Mouse (Mus musculus): ENCODE measurements around the gene Nrf1. TPM values are rescaled to one million over a fixed set of nuclear protein-coding genes. Genes with fewer than 3 reads are reported as not detected.

Nrf1 gene
- total RNA-seq, 4 experiments from 2014 or later: 20.6 to 25.5 (median 24.2) TPM

DNA sequence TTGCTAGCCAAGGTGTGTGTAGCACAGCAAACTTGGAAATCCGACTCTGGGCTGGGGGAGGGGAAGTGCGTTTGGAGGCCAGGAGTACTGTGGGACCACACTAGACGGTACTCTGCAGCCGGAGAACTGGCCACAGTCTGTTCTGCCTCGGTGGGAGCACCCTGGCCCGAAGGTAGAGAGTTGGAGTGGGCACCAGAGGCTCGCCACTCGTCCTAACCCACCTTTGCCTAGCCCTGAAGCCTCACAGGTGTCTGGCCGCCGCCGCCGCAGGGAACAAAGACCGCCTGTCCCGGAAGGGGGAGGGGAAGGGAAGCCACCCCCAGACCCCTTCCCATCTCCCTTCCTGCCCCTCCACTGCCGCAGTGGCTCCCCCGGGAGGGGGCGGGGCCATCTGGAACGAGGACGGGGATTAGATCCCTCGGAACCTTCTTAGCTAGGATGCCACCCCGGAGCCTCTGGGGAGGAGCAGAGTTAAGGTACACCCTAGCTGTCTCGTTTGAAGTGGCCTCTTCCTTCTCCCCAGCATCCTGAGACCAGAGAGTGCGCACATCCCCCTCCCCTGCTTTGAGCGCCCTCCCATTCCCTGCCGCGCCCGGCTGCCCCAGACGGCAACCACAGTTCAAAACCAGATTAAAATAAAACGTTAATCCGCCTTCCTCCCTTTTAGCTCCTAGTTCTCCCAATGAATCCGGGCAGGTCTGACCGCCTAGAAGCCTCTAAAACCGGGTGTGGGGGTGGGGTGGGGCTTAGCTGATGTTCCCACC lies 126.9 kb downstream of the Nrf1 start:
- DNase-seq (ENCODE audit: low spot score in 2 of 2): no peak

DNA sequence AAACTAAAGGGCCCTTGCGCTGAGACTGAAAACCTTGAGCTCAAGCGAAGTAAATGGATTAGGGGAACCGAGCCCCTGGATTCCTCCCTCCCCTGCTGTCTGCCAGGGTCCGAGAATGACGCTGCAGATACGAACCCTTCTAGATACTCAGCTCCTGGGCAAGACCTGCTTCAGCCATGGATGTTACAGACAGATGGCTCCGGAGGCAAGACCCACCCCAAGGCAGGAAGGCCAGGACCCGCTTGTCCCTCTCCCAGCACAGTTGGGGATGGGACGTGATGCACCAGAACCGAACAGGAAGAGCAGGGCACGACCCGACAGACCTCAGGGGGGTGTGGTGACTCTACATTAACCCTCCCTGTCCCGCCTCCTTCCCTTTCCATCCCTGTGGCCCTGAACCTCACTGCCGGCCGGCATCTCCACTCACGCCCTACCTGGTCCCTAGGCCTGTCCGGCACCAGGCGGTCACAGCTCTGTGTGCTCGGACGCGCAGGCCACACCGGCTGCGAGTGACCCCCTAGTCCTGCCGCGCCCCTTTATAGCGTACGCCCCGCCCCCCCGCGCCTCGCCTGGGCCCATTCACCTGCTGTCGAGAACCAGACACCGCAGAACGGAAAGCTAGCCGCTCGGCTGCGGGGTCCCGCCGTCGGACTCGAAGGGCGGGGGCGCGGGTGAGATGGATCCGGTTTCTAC lies 127.6 kb downstream of the Nrf1 start:
- no peak for DNase-seq (ENCODE audit: low spot score in 2 of 2)

DNA sequence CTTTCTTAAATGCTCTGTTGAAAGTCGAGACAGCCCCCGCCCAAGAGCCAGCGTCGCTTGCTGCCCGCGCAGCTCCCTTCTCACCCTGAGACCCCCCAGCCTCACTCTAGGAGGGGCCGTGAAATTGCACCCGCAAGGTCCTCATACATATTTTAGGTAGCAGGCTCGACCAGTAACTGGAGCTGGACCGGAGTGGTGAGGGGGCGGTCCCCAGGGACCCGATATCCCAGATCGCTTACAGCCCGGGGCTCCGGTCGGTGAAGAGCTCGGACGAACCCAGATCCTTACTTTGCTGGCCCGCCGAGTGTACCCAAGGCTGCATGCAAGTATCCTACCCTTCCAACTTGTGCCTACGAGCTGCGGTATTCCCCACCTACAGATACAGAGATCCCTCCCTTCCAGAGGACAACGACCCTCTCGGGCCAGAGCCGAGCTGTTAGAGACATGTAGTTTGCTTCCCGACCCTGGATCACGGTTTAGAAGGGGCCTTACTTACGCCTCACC lies 128.2 kb downstream of the Nrf1 start:
- DNase-seq (ENCODE audit: low spot score in 2 of 2): no peak

DNA sequence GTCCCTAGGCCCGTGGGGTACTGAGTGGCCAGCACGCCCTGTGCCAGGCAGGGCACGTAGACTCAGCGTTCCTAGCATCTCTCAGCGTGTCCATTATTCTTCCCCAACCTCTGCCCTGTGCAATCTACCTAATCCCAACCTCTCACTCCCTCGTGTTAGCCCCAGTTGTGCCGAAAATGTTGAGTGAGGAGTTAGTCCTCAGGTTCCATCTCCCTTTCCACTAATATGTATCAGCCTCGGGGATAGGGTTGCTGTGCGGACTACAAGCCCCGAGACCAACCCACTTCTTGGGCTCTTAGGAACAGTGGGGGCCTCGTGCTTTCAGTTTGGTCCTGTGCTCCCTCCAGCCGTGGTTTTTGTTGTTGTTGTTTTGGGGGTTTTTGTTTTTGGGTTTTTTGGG lies 128.7 kb downstream of the Nrf1 start:
- no peak for DNase-seq (ENCODE audit: low spot score in 2 of 2)

DNA sequence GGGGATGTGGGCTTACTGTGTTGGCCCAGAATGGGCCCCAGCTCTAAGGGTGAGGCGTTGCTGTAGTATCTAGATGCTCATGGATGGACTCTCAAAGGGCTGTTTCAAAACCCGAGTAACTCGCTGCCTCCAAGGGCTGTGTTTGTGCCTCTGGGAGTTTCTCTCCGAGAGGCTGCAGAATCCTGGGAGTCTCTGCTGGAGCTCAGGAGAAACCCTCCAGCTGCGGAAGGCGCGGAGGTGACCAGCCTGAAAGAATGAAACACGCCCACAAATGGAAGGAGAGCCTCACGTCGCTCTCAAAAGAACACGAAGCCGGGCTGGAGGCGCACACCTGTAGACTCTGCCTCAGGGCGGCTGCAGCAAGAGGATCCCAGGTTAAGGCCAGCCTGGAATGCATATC lies 129.5 kb downstream of the Nrf1 start:
- no peak for DNase-seq (ENCODE audit: low spot score in 2 of 2)

DNA sequence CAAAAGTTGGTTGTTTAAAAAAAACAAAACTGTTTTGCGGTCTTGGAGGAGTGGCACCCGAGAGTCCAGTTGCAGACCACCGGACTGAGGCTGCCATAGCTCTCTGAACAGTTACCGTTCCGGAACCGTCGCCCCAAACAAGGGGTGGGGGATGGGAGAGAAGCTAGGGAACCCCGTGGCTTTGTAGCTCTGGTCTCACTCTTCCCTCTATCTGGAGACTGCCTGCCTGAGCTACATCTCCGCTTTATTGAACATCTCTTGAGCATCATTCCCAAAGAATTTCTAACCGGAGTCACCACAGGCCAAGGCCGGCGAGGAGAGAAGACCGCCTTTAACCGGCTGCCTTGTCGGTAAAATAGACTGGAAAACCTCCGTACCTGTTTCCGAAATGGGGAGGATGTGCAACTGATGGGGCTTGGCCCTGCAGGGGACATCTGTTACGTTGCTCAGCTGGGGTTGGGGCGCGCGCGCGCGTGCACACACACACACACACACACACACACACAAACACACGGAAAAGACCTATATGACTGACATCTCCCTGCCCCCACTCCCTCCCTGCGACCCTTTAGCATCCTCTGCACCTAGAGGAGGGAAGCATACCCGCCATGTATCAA lies 130.3 kb downstream of the Nrf1 start:
- DNase-seq (ENCODE audit: low spot score in 2 of 2): no peak

DNA sequence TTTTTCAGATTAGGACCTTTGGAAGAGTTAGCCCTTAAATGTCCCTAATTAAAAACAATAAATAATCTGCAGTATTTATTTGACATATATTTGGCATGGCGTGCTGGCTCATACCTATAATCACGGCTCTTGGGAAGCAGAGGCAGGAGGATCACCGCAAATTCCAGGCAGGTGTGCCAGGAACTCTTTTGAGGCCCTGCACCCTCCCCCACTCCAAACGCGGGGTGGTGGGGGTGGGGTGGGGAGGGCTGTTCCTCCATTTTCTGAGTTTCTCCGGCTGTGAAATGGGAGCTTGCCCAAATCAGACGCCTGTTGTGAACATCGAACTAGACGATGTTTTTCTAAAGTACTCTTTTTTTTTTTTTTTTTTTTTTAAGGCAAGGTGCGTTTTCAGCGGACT lies 131.3 kb downstream of the Nrf1 start:
- DNase-seq (ENCODE audit: low spot score in 2 of 2): no peak

DNA sequence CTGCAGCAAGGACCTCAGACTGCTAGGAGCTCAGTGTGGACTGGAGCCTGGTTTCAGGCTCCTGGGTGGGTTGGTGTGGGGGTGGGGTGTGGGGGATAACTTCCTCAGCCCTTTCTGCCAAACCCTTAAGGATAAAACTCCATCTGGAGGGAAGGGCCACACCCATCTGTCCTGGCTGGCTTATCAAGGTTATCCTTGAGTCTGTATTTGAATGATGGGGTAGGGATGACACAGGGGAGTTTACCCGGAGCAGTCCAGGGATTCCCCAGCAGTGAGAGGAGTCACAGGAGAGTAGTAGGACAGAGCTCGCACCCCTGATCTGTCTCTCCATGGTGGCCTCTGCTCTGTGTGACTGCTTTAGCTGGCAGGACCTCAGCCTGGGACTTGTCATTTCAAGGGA lies 132.5 kb downstream of the Nrf1 start:
- no peak for DNase-seq (ENCODE audit: low spot score in 2 of 2)

DNA sequence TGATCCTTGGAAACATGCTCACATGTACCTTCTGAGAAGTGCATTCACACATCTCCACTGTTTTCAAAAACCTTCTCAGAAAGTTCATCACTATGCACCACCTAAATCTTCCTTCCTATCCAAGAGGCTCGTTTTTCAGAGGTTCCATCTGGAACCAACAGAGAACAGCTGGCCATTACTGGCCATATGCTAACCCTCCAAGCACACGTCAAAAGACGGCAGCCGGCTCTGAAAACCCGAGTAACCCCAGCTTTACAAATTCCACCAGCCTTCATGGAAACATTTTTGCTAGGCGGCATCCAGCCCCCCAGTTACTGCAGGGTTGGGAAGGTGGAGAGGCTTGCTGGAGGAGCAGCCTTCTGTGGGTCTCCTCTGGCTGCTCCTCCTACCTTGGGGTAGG lies 134.2 kb downstream of the Nrf1 start:
- DNase-seq (ENCODE audit: low spot score in 2 of 2): no peak

DNA sequence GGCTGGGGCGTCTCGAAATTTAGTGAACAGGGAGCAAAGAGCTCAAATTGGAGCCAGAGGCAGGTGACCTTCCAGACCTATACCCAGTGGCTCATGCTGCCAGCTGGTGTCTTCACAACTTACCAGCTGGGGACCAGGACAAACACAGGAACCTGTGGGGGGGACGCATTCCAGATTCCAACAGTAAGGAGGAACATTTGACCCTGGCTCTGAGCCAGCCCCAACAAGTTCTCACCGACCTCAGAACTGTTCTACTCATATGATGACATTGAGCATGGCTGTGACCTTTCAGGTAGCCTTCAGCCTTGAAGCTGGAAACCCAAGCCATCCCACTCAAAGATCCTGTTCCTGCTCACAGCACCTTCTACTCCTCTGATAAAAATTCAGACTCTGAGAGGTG lies 135.8 kb downstream of the Nrf1 start:
- no peak for DNase-seq (ENCODE audit: low spot score in 2 of 2)

DNA sequence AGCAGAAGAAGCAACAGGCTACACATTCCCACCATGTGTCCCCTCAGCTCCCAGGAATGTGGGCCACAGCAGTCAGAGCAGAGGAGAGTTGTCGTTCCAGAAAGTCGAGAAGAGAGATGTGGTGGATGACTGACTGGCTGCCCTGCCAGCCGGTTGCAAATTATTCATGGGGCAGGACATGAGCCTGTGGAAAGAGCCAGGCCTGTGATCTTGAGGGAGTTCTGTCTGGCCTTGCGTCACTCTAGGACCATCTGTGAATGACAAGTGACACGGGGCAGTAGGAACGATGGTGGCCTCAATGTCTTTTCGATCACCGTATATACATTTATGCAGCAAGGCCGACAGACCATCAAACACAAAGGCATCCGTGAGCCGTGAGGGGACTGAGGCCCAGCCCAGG lies 147.9 kb downstream of the Nrf1 start:
- no peak for DNase-seq (ENCODE audit: low spot score in 2 of 2)

DNA sequence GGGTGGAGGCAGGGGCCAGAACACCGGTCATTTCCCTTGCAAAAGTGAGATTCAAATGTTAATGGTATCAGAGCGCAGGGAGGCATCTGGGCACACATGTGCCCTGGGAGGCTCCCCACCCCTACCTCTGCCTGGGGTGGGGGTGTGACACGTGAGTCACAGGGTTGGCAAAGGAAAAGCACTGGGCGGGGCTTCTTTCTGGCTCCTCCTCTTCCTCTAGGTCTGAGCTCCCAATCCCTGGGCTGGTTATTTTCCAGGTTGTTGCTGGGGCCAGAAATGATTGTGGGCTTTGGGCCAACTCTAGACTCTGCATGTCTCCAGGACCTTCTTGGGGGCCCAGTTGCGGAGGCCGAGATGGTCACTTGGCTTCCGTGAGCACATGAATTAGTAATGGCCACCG lies 148.4 kb downstream of the Nrf1 start:
- DNase-seq (ENCODE audit: low spot score in 2 of 2): no peak

Small RNAs within 50 kb of the gene (microRNA-seq; reads per million reads assigned to microRNA genes)
- 39.4 to 130 reads per million in 2 experiments for gene Mir182
- gene Mir183: 50.8 to 239 reads per million in 2 experiments
- gene Mir96: 1.5 to 3.5 reads per million in 2 experiments

Other genes starting within 250 kb of the Nrf1 start
- 10 to 100 TPM; 20.2 to 25.4 (median 23.3) TPM for gene Strip2, start 131.0 kb upstream of the Nrf1 start, total RNA-seq (2022)

Data from layer of hippocampus, adult 8-10 months (tissue).